Mouse (Mus musculus): ENCODE measurements around the gene Eml2. TPM values are rescaled to one million over a fixed set of nuclear protein-coding genes. Genes with fewer than 3 reads are reported as not detected.
A peak's percentile ranks its signal among the peaks of the same experiment; 100 is the strongest.

The Eml2 gene
- polyA plus RNA-seq, 1 experiment from 2014 or later, result 10.7 TPM

- H3K9me3 ChIP-seq, result no peaks in the 10 kb centered on the region
- no peaks in the 10 kb centered on the region for H3K27me3 ChIP-seq (replicated peaks)
- H3K9ac ChIP-seq, result no peak overlapping the region
- H3K36me3 ChIP-seq, result 0 out of 2 replicates have a peak, but pooled peaks cover 8% of the 10 kb centered on the region
- peaks cover 4% of the 10 kb centered on the region; the same call in 1 of the 2 replicates for H3K4me1 ChIP-seq
- no peak overlapping the region for H3K4me2 ChIP-seq
- no peak overlapping the region for H3K4me3 ChIP-seq (replicated peaks)
- ATAC-seq (ENCODE audit: insufficient read depth, low FRiP score, low read depth), result no peak
- 82% methylated on average over 13 of the region's 13 CpGs for WGBS
- H3K27ac ChIP-seq, result no peak overlapping the region
Measured at GRCm38 (mm10) chr7:19208201-19208910, 32.1 kb downstream of the Eml2 start.

GRCm38 (mm10) chr7:19208944-19209472 is 32.8 kb downstream of the Eml2 start:
- Histone ChIP-seq H3K27ac (no peak overlapping the region), H3K9me3 (no peaks in the 10 kb centered on the region), H3K4me1 (peaks cover 4% of the 10 kb centered on the region; the same call in 1 of the 2 replicates), H3K4me3 (replicated peaks) (no peak overlapping the region), H3K36me3 (0 out of 2 replicates have a peak, but pooled peaks cover 5% of the 10 kb centered on the region), H3K9ac (no peak overlapping the region), H3K27me3 (replicated peaks) (no peaks in the 10 kb centered on the region), H3K4me2 (no peak overlapping the region)
- 46% methylated on average over 7 of the region's 7 CpGs for WGBS
- no peak for ATAC-seq (ENCODE audit: insufficient read depth, low FRiP score, low read depth)

GRCm38 (mm10) chr7:19209494-19209893 is 33.3 kb downstream of the Eml2 start:
- 77% methylated on average over 4 of the region's 4 CpGs for WGBS
- 0 out of 2 replicates have a peak, but pooled peaks cover 3% of the 10 kb centered on the region for H3K36me3 ChIP-seq
- ATAC-seq (ENCODE audit: insufficient read depth, low FRiP score, low read depth), result no peak

GRCm38 (mm10) chr7:19210010-19210409 is 33.8 kb downstream of the Eml2 start:
- Histone ChIP-seq H3K4me1 (peaks cover 4% of the 10 kb centered on the region; the same call in 1 of the 2 replicates), H3K27ac (no peak overlapping the region), H3K9ac (no peak overlapping the region), H3K27me3 (replicated peaks) (no peaks in the 10 kb centered on the region), H3K9me3 (no peaks in the 10 kb centered on the region), H3K36me3 (0 out of 2 replicates have a peak, but pooled peaks cover 3% of the 10 kb centered on the region), H3K4me2 (no peak overlapping the region), H3K4me3 (replicated peaks) (no peak overlapping the region)
- no peak for ATAC-seq (ENCODE audit: insufficient read depth, low FRiP score, low read depth)
- 88% methylated on average over 5 of the region's 5 CpGs for WGBS

More at GRCm38 (mm10) chr7:19209494-19209893, 33.3 kb downstream of the Eml2 start:
- Histone ChIP-seq H3K27ac (no peak overlapping the region), H3K4me3 (replicated peaks) (no peak overlapping the region), H3K9ac (no peak overlapping the region), H3K4me1 (peaks cover 4% of the 10 kb centered on the region; the same call in 1 of the 2 replicates), H3K27me3 (replicated peaks) (no peaks in the 10 kb centered on the region), H3K4me2 (no peak overlapping the region), H3K9me3 (no peaks in the 10 kb centered on the region)

DNA sequence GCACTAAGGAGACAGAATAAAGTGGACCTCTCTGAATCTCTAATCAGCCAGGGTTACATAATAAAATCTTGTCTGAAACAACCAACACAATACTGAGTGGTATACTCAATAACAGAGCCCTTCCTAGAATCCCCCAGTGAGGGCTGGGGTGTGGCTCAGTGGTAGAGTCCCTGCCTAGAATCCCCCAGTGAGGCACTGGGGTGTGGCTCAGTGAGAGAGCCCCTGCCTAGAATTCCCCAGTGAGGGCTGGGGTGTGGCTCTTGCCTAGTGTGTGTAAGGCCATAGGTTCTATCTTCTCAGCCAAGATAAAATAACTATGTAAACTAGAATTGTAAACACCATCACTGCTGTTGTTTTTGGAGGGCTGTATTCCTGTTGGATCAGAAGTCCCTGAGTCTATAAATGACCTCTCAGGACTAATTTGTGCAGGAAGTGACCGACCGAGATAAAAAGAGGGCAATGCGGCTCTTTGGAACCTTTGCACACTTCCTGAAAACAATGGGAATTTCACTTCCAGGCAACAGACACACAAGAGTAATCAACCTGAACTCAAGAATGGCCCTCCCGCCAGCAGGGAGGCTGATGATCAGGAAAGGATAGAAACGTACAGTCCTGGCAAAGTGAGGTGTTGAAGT is 34.9 kb downstream of the Eml2 start:
- Histone ChIP-seq H3K4me1 (peaks cover 4% of the 10 kb centered on the region; the same call in 1 of the 2 replicates), H3K9ac (no peak overlapping the region), H3K9me3 (no peaks in the 10 kb centered on the region), H3K4me2 (no peak overlapping the region), H3K36me3 (no peaks in the 10 kb centered on the region), H3K27me3 (replicated peaks) (no peaks in the 10 kb centered on the region), H3K27ac (no peak overlapping the region), H3K4me3 (replicated peaks) (no peak overlapping the region)
- WGBS, result 67% methylated on average over 5 of the region's 5 CpGs
- ATAC-seq (ENCODE audit: insufficient read depth, low FRiP score, low read depth), result no peak

DNA sequence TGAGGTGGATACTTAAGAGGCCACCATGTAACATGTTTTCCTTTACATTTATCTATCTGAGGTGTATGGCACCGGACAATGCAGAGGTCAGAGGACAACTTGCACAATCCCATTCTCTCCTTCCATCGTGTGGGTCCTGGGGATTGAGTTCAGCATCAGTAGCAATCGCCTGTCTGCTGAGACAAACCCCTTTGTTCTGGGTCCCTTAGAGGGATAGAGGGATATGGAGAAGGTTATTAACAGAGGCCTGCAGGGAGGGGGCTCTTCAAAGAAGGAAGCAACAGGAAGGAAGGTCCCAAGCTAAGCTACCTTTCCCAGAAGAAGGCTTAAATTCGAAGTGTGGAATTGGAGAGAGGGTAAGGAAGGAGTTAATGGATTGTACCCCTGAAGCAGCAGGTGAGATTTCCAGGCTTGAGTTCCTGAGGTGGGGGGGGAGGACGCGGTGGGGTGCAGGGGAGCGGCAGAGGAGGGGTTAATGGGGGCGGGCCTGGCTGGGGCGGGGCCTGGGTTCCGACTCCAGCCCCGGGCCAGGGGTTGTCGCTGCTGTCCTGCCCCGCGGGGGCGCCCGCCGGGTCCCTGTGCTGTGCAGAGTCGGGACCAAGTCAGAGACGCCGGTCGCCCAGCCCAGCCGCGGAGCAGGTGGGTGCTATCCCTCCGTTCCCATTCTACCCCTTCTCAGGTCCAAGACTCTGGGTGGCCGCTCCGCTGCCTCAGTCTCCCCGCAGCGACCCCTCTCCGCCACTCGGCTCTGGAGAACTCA is 36.0 kb downstream of the Eml2 start, which contains the start of gene Gpr4:
Gene Gpr4 (plus strand): TSS at position 543 of the 760 bp plus-strand sequence.
- Histone ChIP-seq H3K27ac (no peak within 1 kb of the TSS), H3K9ac (no peak within 1 kb of the TSS), H3K4me2 (peak within 1 kb of the TSS; percentile 90), H3K9me3 (no peaks in the 10 kb centered on the region), H3K27me3 (replicated peaks) (no peaks in the 10 kb centered on the region), H3K4me3 (replicated peaks) (peak within 1 kb of the TSS; percentile 49), H3K4me1 (peaks cover 4% of the 10 kb centered on the region; the same call in 1 of the 2 replicates), H3K36me3 (no peaks in the 10 kb centered on the region)
- WGBS, result 2% methylated on average over 29 of the region's 30 CpGs
- peak; percentile 54; the same call in 1 of the 2 replicates for ATAC-seq (ENCODE audit: insufficient read depth, low FRiP score, low read depth)

DNA sequence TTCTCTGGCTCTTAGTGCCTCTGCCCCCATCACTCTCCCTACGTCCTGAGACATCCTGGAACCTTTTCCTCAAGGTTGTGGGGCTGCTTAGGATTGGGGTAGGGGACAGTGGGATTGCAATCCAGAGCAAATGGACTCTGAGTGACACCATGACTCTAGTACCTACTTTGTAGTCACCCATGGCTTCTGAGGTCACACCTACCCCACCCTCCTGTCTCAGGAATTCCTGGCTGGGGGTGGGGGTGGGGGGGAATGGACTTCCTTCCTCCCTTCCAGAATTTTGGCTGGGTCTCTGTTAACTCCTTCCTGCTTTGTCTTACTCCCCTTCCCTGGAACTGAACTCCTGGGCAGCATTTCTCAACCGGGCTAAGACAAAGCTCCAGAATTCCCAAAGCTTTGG is 37.2 kb downstream of the Eml2 start:
- ATAC-seq (ENCODE audit: insufficient read depth, low FRiP score, low read depth), result no peak
- H3K4me3 ChIP-seq (replicated peaks), result no peak overlapping the region
- no peak overlapping the region for H3K4me2 ChIP-seq

DNA sequence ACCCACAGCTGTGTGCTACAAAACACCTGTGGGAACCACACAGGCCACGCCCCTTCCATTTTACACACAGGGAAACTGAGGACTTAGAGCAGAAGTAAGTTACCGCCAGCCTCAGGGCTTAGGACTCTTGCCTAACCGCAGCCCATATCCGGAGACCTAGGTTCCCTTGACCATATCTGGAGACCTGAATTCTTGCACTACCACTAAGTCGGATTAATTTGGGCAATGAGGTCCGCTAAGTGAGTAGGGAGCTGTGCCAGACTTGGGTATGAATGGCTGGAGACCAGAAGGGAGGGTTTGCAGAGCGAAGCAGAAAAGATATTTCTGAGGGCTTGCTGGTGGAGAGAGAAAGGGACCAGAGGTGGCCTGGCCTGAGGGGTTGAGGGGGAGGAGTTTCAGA is 38.1 kb downstream of the Eml2 start:
- ATAC-seq (ENCODE audit: insufficient read depth, low FRiP score, low read depth), result no peak

More for the DNA sequence above, 37.2 kb downstream of the Eml2 start:
- Histone ChIP-seq H3K36me3 (no peaks in the 10 kb centered on the region), H3K9ac (no peak overlapping the region), H3K9me3 (no peaks in the 10 kb centered on the region), H3K27me3 (replicated peaks) (no peaks in the 10 kb centered on the region), H3K27ac (no peak overlapping the region), H3K4me1 (peaks cover 4% of the 10 kb centered on the region; the same call in 1 of the 2 replicates)
- 62% methylated on average over 2 of the region's 2 CpGs for WGBS

DNA sequence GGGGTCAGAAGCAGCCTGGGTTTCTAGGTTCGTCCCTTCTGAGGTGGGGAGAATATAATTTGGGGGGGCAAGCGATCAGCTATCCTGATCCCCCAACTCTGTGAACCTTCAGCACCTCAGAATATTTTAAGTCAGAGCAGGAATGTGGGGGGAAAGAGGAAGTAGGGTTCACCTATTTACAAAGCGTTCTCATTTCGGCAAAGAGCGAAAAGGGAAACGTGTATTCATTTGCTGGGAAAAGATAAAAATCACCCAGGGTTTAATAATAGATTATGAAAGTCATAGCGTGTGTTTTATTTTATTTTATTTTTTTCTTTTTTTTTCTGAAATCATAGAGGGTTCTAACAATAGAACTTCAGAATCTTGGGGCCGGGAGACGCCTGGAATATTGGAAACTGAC is 38.7 kb downstream of the Eml2 start:
- H3K9me3 ChIP-seq, result no peaks in the 10 kb centered on the region
- no peak overlapping the region for H3K27ac ChIP-seq
- WGBS, result 57% methylated on average over 9 of the region's 9 CpGs
- H3K4me2 ChIP-seq, result no peak overlapping the region
- no peaks in the 10 kb centered on the region for H3K27me3 ChIP-seq (replicated peaks)
- peaks cover 4% of the 10 kb centered on the region; the same call in 1 of the 2 replicates for H3K4me1 ChIP-seq
- ATAC-seq (ENCODE audit: insufficient read depth, low FRiP score, low read depth), result no peak
- no peaks in the 10 kb centered on the region for H3K36me3 ChIP-seq
- H3K9ac ChIP-seq, result no peak overlapping the region
- no peak overlapping the region for H3K4me3 ChIP-seq (replicated peaks)

More for the DNA sequence above, 38.1 kb downstream of the Eml2 start:
- WGBS, result 66% methylated on average over 7 of the region's 7 CpGs
- Histone ChIP-seq H3K4me3 (replicated peaks) (no peak overlapping the region), H3K4me2 (no peak overlapping the region), H3K9me3 (no peaks in the 10 kb centered on the region), H3K4me1 (peaks cover 4% of the 10 kb centered on the region; the same call in 1 of the 2 replicates), H3K27ac (no peak overlapping the region), H3K27me3 (replicated peaks) (no peaks in the 10 kb centered on the region), H3K9ac (no peak overlapping the region), H3K36me3 (no peaks in the 10 kb centered on the region)

GRCm38 (mm10) chr7:19217492-19217891 is 41.3 kb downstream of the Eml2 start:
- WGBS, result 48% methylated on average over 5 of the region's 5 CpGs
- no peak overlapping the region for H3K27ac ChIP-seq
- no peaks in the 10 kb centered on the region for H3K27me3 ChIP-seq (replicated peaks)
- no peak overlapping the region for H3K4me3 ChIP-seq (replicated peaks)
- H3K36me3 ChIP-seq, result no peaks in the 10 kb centered on the region
- no peak overlapping the region for H3K4me2 ChIP-seq
- no peaks in the 10 kb centered on the region for H3K9me3 ChIP-seq
- no peaks in the 10 kb centered on the region for H3K4me1 ChIP-seq
- ATAC-seq (ENCODE audit: insufficient read depth, low FRiP score, low read depth), result no peak
- no peak overlapping the region for H3K9ac ChIP-seq

GRCm38 (mm10) chr7:19217944-19218343 is 41.7 kb downstream of the Eml2 start:
- Histone ChIP-seq H3K27me3 (replicated peaks) (no peaks in the 10 kb centered on the region), H3K9ac (no peak overlapping the region), H3K4me1 (no peaks in the 10 kb centered on the region), H3K36me3 (no peaks in the 10 kb centered on the region), H3K4me2 (no peak overlapping the region), H3K4me3 (replicated peaks) (no peak overlapping the region), H3K9me3 (no peaks in the 10 kb centered on the region), H3K27ac (no peak overlapping the region)
- ATAC-seq (ENCODE audit: insufficient read depth, low FRiP score, low read depth), result no peak
- 0% methylated on average over 1 of the region's 3 CpGs for WGBS

All from stomach, embryonic 15.5 days (tissue).